Mouse (Mus musculus) liver, adult 2 months (tissue): ENCODE data around the gene Mob1a. TPM values are rescaled to one million over a fixed set of nuclear protein-coding genes. Genes with fewer than 3 reads are reported as not detected.

Experiments
- DNase-seq: peaks from one replicate; pipeline ENCODE4 v3.0.0-alpha.2; 2011; ENCODE audit warnings: low read depth, low spot score; ENCODE audit errors: extremely low read depth
- H3K27ac ChIP-seq: fragments of 200-500 bp; replicated peaks from 2 replicates; pipeline ENCODE4 v1.5.1; 2012; ENCODE audit warnings: low read depth, mild to moderate bottlenecking, control low read depth, inconsistent platforms, low read length; ENCODE audit not compliant: insufficient read depth
- H3K27me3 ChIP-seq: fragments of 200-500 bp; 2 replicates; pipeline ENCODE4 v1.6.1; 2012; ENCODE audit warnings: mild to moderate bottlenecking, moderate library complexity, low read length, inconsistent platforms; ENCODE audit not compliant: control insufficient read depth, insufficient read depth
- H3K36me3 ChIP-seq: fragments of 200-500 bp; 2 replicates; pipeline ENCODE4 v1.6.1; 2012; ENCODE audit warnings: low read length, inconsistent platforms; ENCODE audit not compliant: control insufficient read depth, insufficient read depth
- H3K4me1 ChIP-seq: fragments of 200-500 bp; 2 replicates; pipeline ENCODE4 v1.6.1; 2011; ENCODE audit warnings: low read length; ENCODE audit not compliant: control insufficient read depth, insufficient read depth
- H3K4me3 ChIP-seq: fragments of 200-500 bp; 2 replicates; pipeline ENCODE4 v1.5.1; 2011; ENCODE audit warnings: low read depth, mild to moderate bottlenecking, control low read depth, low read length, moderate library complexity; ENCODE audit not compliant: insufficient read depth
- H3K79me2 ChIP-seq: fragments of 200-500 bp; 2 replicates; pipeline ENCODE4 v1.6.1; 2012; ENCODE audit warnings: inconsistent platforms, mild to moderate bottlenecking, low read length, moderate library complexity; ENCODE audit not compliant: control insufficient read depth, insufficient read depth
- H3K9ac ChIP-seq: fragments of 200-500 bp; 2 replicates; pipeline ENCODE4 v1.6.1; 2012; ENCODE audit warnings: low read depth, mild to moderate bottlenecking, control low read depth, inconsistent platforms, low read length
- CTCF ChIP-seq: fragments of 200-500 bp; IDR thresholded peaks from 2 replicates; pipeline ENCODE4 v1.5.1; 2011; ENCODE audit warnings: low read depth, low read length, control low read depth
- POLR2A ChIP-seq: fragments of 200-500 bp; IDR thresholded peaks from 2 replicates; pipeline ENCODE4 v1.6.1; 2011; ENCODE audit warnings: low read length, control low read depth; ENCODE audit not compliant: insufficient read depth; ENCODE audit errors: extremely low read depth
- WGBS: fragments of 180-500 bp; shearing (Covaris S2); methylation state at CpG from one replicate; pipeline ENCODE4 v1.1.7; 2018; 5-methylcytosine and 5-hydroxymethylcytosine counted together
- polyA plus RNA-seq: library from polyadenylated mRNA; depleted of rRNA; stranded (reverse); fragments of >200 nt; gene quantifications from 2 replicates; pipeline ENCODE4 v1.2.3, GENCODE M21; 2012
- total RNA-seq: library from RNA; depleted of rRNA; stranded (reverse); fragments of >200 nt; gene quantifications from 2 replicates; pipeline ENCODE4 v1.2.3, GENCODE M21; 2014

Gene Mob1a
- total and polyA plus RNA-seq, 2 experiments = 11.9 to 35.2 TPM

DNA sequence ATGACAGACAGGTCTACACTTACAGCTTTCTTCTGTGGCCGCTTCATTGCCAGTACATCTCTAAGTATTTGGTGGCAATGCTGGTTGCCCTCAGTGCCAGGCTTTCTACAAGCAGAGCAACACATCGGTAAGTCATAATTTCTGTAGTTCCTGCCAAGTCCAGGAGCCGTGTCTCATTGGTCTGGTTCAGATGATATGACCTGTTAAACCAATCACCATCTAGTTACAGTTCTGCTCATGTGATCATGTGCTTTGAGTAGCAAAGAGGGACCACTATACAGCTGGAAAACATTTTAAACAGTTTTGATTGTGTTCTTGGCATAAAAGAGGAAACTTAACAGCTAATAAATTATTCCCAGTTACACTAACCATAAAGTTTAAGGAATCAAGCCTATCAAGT, 22.1 kb downstream of the Mob1a start:
- peak; percentile 28 for DNase-seq
- WGBS = 58% methylated on average over 3 of the region's 3 CpGs
- Histone ChIP-seq H3K4me1 (peaks cover 8% of the 10 kb centered on the region), H3K36me3 (peaks cover 3% of the 10 kb centered on the region; the same call in 1 of the 2 replicates), H3K4me3 (no peak overlapping the region), H3K79me2 (peaks cover 15% of the 10 kb centered on the region), H3K9ac (no peak overlapping the region), H3K27ac (no peak overlapping the region), H3K27me3 (no peaks in the 10 kb centered on the region)
- TF ChIP-seq POLR2A (no peak), CTCF (no peak)

DNA sequence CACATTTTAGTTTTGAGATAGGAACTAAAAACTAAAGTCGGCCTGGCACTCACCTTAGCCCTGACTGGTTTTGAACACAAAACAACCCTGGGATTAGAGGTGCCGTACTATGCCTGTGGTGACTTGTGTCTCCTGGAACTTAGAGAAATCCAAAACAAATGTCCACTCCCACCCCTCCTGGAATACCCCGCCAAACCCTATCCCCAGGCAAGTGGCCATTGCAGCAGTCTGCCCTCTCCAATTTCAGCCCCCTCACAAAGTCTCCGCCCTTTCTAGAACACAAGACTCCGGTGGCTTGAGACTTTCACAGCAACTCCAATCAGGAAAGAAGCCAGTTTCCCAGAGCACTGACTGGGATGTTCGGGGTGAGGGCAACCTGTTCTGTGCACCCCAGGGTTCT, 23.1 kb downstream of the Mob1a start, which contains the start of gene Bola3:
Gene Bola3, plus strand, starts transcription at position 275 of the 400 bp plus-strand sequence.
- no peaks in the 10 kb centered on the region for H3K36me3 ChIP-seq
- H3K4me3 ChIP-seq = peak within 1 kb of the TSS; percentile 90
- TF ChIP-seq POLR2A = no peak
- TF ChIP-seq CTCF = no peak
- peak; percentile 7 for DNase-seq
- H3K4me1 ChIP-seq = peaks cover 8% of the 10 kb centered on the region
- 35% methylated on average over 6 of the region's 6 CpGs for WGBS
- H3K79me2 ChIP-seq = peaks cover 15% of the 10 kb centered on the region
- H3K27me3 ChIP-seq = no peaks in the 10 kb centered on the region
- H3K27ac ChIP-seq = peak within 1 kb of the TSS; percentile 53
- peak within 1 kb of the TSS; percentile 95 for H3K9ac ChIP-seq

DNA sequence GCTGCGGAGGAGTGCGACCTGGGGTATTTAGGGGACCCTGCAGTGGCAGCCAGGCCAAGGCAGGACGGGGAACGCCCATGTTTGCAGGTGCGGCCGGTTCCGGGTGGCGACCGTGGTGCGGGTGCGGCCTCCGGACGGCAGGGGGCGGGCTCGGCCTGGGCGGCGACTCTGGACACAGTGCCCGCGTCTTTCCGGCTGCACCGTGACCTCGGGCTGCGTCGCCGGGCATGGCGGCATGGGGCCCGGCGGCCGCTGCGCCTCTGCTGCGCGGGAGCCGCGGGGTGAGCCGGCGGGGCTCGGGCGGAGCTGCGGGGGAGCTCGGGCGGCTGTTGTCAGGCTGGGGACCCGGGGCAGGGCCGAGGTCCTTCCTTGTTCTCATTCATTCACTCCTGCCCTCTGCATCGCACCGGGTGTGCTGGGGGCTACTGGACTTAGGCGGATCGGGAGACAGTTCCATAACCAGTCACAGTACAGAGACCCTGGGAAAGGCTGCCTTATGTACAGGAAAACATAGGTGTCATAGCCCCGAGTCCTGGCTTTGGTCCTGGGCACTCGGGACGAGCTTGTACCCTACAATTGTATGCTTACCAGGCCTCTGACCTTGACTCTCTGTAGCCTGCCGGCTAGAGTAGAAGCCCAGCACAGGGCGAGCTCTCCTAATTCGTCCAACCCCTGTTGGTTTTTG, 23.6 kb downstream of the Mob1a start:
- TF ChIP-seq CTCF (peak; percentile 87), POLR2A (peak; percentile 71)
- peak; percentile 44 for DNase-seq
- Histone ChIP-seq H3K36me3 (no peaks in the 10 kb centered on the region), H3K79me2 (peaks cover 15% of the 10 kb centered on the region), H3K4me1 (peaks cover 10% of the 10 kb centered on the region), H3K4me3 (peak overlapping the region; percentile 90), H3K27me3 (no peaks in the 10 kb centered on the region), H3K27ac (peak overlapping the region; percentile 53), H3K9ac (peak overlapping the region; percentile 95)
- under 1% methylated on average over 48 of the region's 53 CpGs for WGBS

GRCm38 (mm10) chr6:83350172-83350571, 24.4 kb downstream of the Mob1a start:
- H3K79me2 ChIP-seq = peaks cover 15% of the 10 kb centered on the region
- DNase-seq = no peak
- WGBS = 82% methylated on average over 7 of the region's 7 CpGs
- peak overlapping the region; percentile 90; the same call in 1 of the 2 replicates for H3K4me3 ChIP-seq
- TF ChIP-seq CTCF = no peak
- no peak for TF ChIP-seq POLR2A
- peak overlapping the region; percentile 95 for H3K9ac ChIP-seq
- H3K27ac ChIP-seq = no peak overlapping the region
- peaks cover 17% of the 10 kb centered on the region for H3K4me1 ChIP-seq
- no peaks in the 10 kb centered on the region for H3K27me3 ChIP-seq
- no peaks in the 10 kb centered on the region for H3K36me3 ChIP-seq

DNA sequence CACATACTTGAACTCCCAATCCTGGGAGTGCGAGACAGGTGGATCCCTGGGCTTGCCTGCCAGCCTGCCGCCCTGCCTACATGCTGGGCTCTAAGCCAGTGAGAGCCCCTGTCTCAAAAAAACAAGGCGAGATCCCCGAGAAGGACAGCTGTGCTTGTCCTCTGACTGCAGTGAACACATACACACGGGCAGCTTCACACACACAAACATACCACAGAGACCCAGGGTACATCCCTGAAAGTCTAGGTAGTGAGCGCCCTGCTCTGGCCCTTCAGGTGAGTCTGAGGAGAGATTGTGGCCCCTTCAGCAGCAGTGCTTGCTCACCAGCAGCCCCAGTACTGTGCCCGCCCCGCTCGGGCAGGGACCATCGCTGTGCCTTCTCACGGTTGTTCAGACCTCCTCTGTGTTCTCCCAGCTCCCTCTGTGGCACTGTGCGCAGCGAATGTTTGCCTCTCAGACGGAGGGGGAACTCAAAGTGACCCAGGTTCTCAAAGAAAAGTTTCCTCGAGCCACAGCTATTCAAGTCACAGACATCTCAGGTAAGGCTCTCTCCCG, 25.1 kb downstream of the Mob1a start:
- Histone ChIP-seq H3K36me3 (no peaks in the 10 kb centered on the region), H3K4me3 (no peak overlapping the region), H3K27ac (no peak overlapping the region), H3K4me1 (peaks cover 20% of the 10 kb centered on the region), H3K27me3 (no peaks in the 10 kb centered on the region), H3K9ac (0 out of 2 replicates have a peak overlapping the region, but pooled peaks have one; percentile 18), H3K79me2 (peaks cover 15% of the 10 kb centered on the region)
- WGBS = 93% methylated on average over 16 of the region's 16 CpGs
- no peak for TF ChIP-seq POLR2A
- TF ChIP-seq CTCF = no peak
- no peak for DNase-seq
